Mouse (Mus musculus): ENCODE measurements at regions not wholly inside any gene's neighbourhood (a gene's known extent, or its start where the extent isn't known, plus 50 kb on each side); places are given as distances from the start of the nearest gene placed in this dataset.

- H3K36me3 ChIP-seq (ENCODE audit: control insufficient read depth, insufficient read depth, low read length), result no peaks in the 10 kb centered on the region
- ATAC-seq (ENCODE audit: low FRiP score), result no peak
- no peak for DNase-seq (ENCODE audit: low spot score, missing footprints)
- no peak overlapping the region for H3K27ac ChIP-seq (ENCODE audit: low read depth, low read length)
- no peaks in the 10 kb centered on the region for H3K9me3 ChIP-seq (ENCODE audit: control insufficient read depth, low read length)
- no peaks in the 10 kb centered on the region for H3K27me3 ChIP-seq (ENCODE audit: control insufficient read depth, insufficient read depth, low read length)
- H3K9ac ChIP-seq (ENCODE audit: low read length), result no peak overlapping the region
- no peak overlapping the region for H3K4me2 ChIP-seq
- WGBS, result 91% methylated on average over 2 of the region's 2 CpGs
- H3K4me3 ChIP-seq (ENCODE audit: low read depth, low read length), result no peak overlapping the region
- H3K4me1 ChIP-seq (ENCODE audit: control insufficient read depth, insufficient read depth, low read length), result no peaks in the 10 kb centered on the region
Observed at GRCm38 (mm10) chr15:62395377-62395776, 1449.6 kb downstream of the Gsdmc2 start.

GRCm38 (mm10) chr15:62393416-62393815 is 1451.6 kb downstream of the Gsdmc2 start:
- Histone ChIP-seq H3K27ac (ENCODE audit: low read depth, low read length) (no peak overlapping the region), H3K4me3 (ENCODE audit: low read depth, low read length) (no peak overlapping the region), H3K27me3 (ENCODE audit: control insufficient read depth, insufficient read depth, low read length) (no peaks in the 10 kb centered on the region), H3K4me1 (ENCODE audit: control insufficient read depth, insufficient read depth, low read length) (no peaks in the 10 kb centered on the region), H3K36me3 (ENCODE audit: control insufficient read depth, insufficient read depth, low read length) (no peaks in the 10 kb centered on the region), H3K4me2 (no peak overlapping the region), H3K9me3 (ENCODE audit: control insufficient read depth, low read length) (no peaks in the 10 kb centered on the region), H3K9ac (ENCODE audit: low read length) (no peak overlapping the region)
- DNase-seq (ENCODE audit: low spot score, missing footprints) (no peak), ATAC-seq (ENCODE audit: low FRiP score) (no peak)
- 87% methylated on average over 3 of the region's 3 CpGs for WGBS

GRCm38 (mm10) chr15:62392839-62393238 is 1452.1 kb downstream of the Gsdmc2 start:
- WGBS, result 72% methylated on average over 1 of the region's 1 CpGs
- Histone ChIP-seq H3K27ac (ENCODE audit: low read depth, low read length) (no peak overlapping the region), H3K27me3 (ENCODE audit: control insufficient read depth, insufficient read depth, low read length) (no peaks in the 10 kb centered on the region), H3K9ac (ENCODE audit: low read length) (no peak overlapping the region), H3K4me2 (no peak overlapping the region), H3K4me1 (ENCODE audit: control insufficient read depth, insufficient read depth, low read length) (no peaks in the 10 kb centered on the region), H3K4me3 (ENCODE audit: low read depth, low read length) (no peak overlapping the region), H3K9me3 (ENCODE audit: control insufficient read depth, low read length) (no peaks in the 10 kb centered on the region), H3K36me3 (ENCODE audit: control insufficient read depth, insufficient read depth, low read length) (no peaks in the 10 kb centered on the region)
- DNase-seq (ENCODE audit: low spot score, missing footprints), result no peak
- no peak for ATAC-seq (ENCODE audit: low FRiP score)

- DNase-seq (ENCODE audit: low spot score, missing footprints), result no peak
Observed at GRCm38 (mm10) chr15:62392381-62392780, 1452.6 kb downstream of the Gsdmc2 start.

GRCm38 (mm10) chr15:62389431-62390105 is 1455.4 kb downstream of the Gsdmc2 start:
- Histone ChIP-seq H3K27ac (ENCODE audit: low read depth, low read length) (no peak overlapping the region), H3K9me3 (ENCODE audit: control insufficient read depth, low read length) (no peaks in the 10 kb centered on the region), H3K27me3 (ENCODE audit: control insufficient read depth, insufficient read depth, low read length) (no peaks in the 10 kb centered on the region), H3K4me3 (ENCODE audit: low read depth, low read length) (no peak overlapping the region), H3K36me3 (ENCODE audit: control insufficient read depth, insufficient read depth, low read length) (no peaks in the 10 kb centered on the region), H3K9ac (ENCODE audit: low read length) (no peak overlapping the region), H3K4me2 (no peak overlapping the region), H3K4me1 (ENCODE audit: control insufficient read depth, insufficient read depth, low read length) (no peaks in the 10 kb centered on the region)
- WGBS, result 95% methylated on average over 3 of the region's 3 CpGs
- DNase-seq (ENCODE audit: low spot score, missing footprints) (no peak), ATAC-seq (ENCODE audit: low FRiP score) (no peak)

More at GRCm38 (mm10) chr15:62392381-62392780, 1452.6 kb downstream of the Gsdmc2 start:
- H3K27me3 ChIP-seq (ENCODE audit: control insufficient read depth, insufficient read depth, low read length), result no peaks in the 10 kb centered on the region
- 84% methylated on average over 3 of the region's 3 CpGs for WGBS
- H3K4me1 ChIP-seq (ENCODE audit: control insufficient read depth, insufficient read depth, low read length), result no peaks in the 10 kb centered on the region
- ATAC-seq (ENCODE audit: low FRiP score), result no peak
- no peak overlapping the region for H3K4me2 ChIP-seq
- no peaks in the 10 kb centered on the region for H3K36me3 ChIP-seq (ENCODE audit: control insufficient read depth, insufficient read depth, low read length)
- H3K4me3 ChIP-seq (ENCODE audit: low read depth, low read length), result no peak overlapping the region
- H3K9ac ChIP-seq (ENCODE audit: low read length), result no peak overlapping the region
- H3K9me3 ChIP-seq (ENCODE audit: control insufficient read depth, low read length), result no peaks in the 10 kb centered on the region
- no peak overlapping the region for H3K27ac ChIP-seq (ENCODE audit: low read depth, low read length)

- DNase-seq (ENCODE audit: low spot score, missing footprints) (no peak), ATAC-seq (ENCODE audit: low FRiP score) (no peak)
- no peaks in the 10 kb centered on the region for H3K36me3 ChIP-seq (ENCODE audit: control insufficient read depth, insufficient read depth, low read length)
- H3K27ac ChIP-seq (ENCODE audit: low read depth, low read length), result no peak overlapping the region
- H3K4me2 ChIP-seq, result no peak overlapping the region
- H3K4me1 ChIP-seq (ENCODE audit: control insufficient read depth, insufficient read depth, low read length), result no peaks in the 10 kb centered on the region
- H3K4me3 ChIP-seq (ENCODE audit: low read depth, low read length), result no peak overlapping the region
- 80% methylated on average over 2 of the region's 2 CpGs for WGBS
- no peak overlapping the region for H3K9ac ChIP-seq (ENCODE audit: low read length)
- no peaks in the 10 kb centered on the region for H3K27me3 ChIP-seq (ENCODE audit: control insufficient read depth, insufficient read depth, low read length)
- H3K9me3 ChIP-seq (ENCODE audit: control insufficient read depth, low read length), result no peaks in the 10 kb centered on the region
Observed at GRCm38 (mm10) chr15:62382233-62382632, 1459.4 kb upstream of the A1bg start.

GRCm38 (mm10) chr15:62374641-62375040 is 1451.8 kb upstream of the A1bg start:
- Histone ChIP-seq H3K9ac (ENCODE audit: low read length) (no peak overlapping the region), H3K4me3 (ENCODE audit: low read depth, low read length) (no peak overlapping the region), H3K9me3 (ENCODE audit: control insufficient read depth, low read length) (no peaks in the 10 kb centered on the region), H3K4me2 (no peak overlapping the region), H3K36me3 (ENCODE audit: control insufficient read depth, insufficient read depth, low read length) (no peaks in the 10 kb centered on the region), H3K4me1 (ENCODE audit: control insufficient read depth, insufficient read depth, low read length) (no peaks in the 10 kb centered on the region), H3K27ac (ENCODE audit: low read depth, low read length) (no peak overlapping the region), H3K27me3 (ENCODE audit: control insufficient read depth, insufficient read depth, low read length) (no peaks in the 10 kb centered on the region)
- WGBS, result 88% methylated on average over 3 of the region's 3 CpGs
- no peak for DNase-seq (ENCODE audit: low spot score, missing footprints)
- ATAC-seq (ENCODE audit: low FRiP score), result no peak

- Histone ChIP-seq H3K4me1 (ENCODE audit: control insufficient read depth, insufficient read depth, low read length) (no peaks in the 10 kb centered on the region), H3K4me2 (no peak overlapping the region), H3K36me3 (ENCODE audit: control insufficient read depth, insufficient read depth, low read length) (no peaks in the 10 kb centered on the region), H3K27me3 (ENCODE audit: control insufficient read depth, insufficient read depth, low read length) (no peaks in the 10 kb centered on the region), H3K9ac (ENCODE audit: low read length) (no peak overlapping the region), H3K27ac (ENCODE audit: low read depth, low read length) (no peak overlapping the region), H3K9me3 (ENCODE audit: control insufficient read depth, low read length) (no peaks in the 10 kb centered on the region), H3K4me3 (ENCODE audit: low read depth, low read length) (no peak overlapping the region)
- ATAC-seq (ENCODE audit: low FRiP score) (no peak), DNase-seq (ENCODE audit: low spot score, missing footprints) (no peak)
Observed at GRCm38 (mm10) chr15:62361171-62361570, 1438.4 kb upstream of the A1bg start.

- DNase-seq (ENCODE audit: low spot score, missing footprints) (no peak), ATAC-seq (ENCODE audit: low FRiP score) (no peak)
- no peak overlapping the region for H3K27ac ChIP-seq (ENCODE audit: low read depth, low read length)
- H3K9ac ChIP-seq (ENCODE audit: low read length), result no peak overlapping the region
- H3K4me1 ChIP-seq (ENCODE audit: control insufficient read depth, insufficient read depth, low read length), result no peaks in the 10 kb centered on the region
- WGBS, result 82% methylated on average over 8 of the region's 8 CpGs
- no peak overlapping the region for H3K4me3 ChIP-seq (ENCODE audit: low read depth, low read length)
- H3K27me3 ChIP-seq (ENCODE audit: control insufficient read depth, insufficient read depth, low read length), result no peaks in the 10 kb centered on the region
- H3K9me3 ChIP-seq (ENCODE audit: control insufficient read depth, low read length), result no peaks in the 10 kb centered on the region
- no peak overlapping the region for H3K4me2 ChIP-seq
- no peaks in the 10 kb centered on the region for H3K36me3 ChIP-seq (ENCODE audit: control insufficient read depth, insufficient read depth, low read length)
Observed at GRCm38 (mm10) chr15:62358338-62359239, 1435.8 kb upstream of the A1bg start.
